Mouse (Mus musculus): ENCODE results near the gene Ppm1e.
"Not testable (repeated sequence)": the region's sequence is repeated elsewhere in the genome, so short reads cannot be mapped to it uniquely, and the experiment has no call there.

The Ppm1e gene

GRCm38 (mm10) chr11:87309329-87310074 lies 49.3 kb downstream of the Ppm1e start:
- no peak for DNase-seq

- no peak for DNase-seq
Measured at GRCm38 (mm10) chr11:87299066-87299465, 59.8 kb downstream of the Ppm1e start.

DNA sequence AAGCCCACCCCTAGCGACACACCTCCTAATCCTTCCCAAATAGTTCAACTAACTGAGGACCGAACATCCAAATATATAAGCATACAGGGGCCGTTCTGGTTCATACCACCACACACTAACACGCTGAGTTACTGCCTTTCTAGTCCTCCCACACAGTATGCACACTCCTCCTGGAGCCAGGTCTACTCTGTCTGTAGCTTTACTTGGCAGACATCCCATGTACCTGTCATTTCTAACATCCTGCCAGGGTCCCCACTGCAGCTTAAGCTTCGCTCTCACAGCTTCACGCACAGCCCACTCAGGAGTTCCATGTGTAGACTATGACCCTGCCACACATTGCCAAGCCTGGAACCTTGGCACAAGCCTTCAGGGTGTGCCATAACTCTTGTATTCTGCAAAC lies 62.4 kb downstream of the Ppm1e start:
- no peak for DNase-seq

DNA sequence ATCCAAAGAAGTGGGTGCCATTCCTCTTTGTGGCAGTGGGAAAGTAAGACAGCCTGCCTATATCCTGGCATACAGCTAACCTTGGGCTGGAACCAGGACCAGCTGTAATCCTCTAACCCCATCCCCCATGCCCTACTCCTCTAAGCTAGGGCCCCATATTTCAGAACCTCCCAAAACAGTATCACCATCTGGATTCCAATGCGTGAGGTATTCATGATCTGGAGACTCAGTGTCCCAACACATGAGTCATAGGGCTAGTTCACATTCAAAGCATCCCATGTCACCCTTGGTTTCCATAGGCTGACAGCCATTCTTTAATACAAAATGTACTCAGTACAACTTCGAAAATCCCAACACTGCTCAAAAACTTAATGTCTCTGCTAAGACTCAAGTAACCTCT lies 63.2 kb downstream of the Ppm1e start:
- no peak for DNase-seq

DNA sequence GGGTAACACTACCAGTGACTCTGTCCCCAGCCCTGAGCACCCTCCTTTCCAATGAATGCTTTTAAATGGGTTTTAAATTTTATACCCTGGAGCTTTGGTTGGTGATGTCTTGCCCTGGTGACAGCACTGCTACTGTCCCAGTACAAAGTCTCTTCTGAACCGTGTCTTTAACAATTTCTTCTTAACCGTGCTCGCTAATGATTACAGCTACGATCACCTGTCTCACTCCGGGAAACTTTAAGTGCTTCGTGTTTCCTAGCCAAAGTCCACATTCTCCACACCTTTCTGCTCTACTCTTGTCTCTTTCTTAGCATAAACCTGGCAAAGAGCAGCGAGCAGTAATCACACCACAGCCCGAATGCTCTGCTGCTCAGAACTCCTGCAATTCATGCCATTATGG lies 69.5 kb downstream of the Ppm1e start:
- no peak for DNase-seq

- DNase-seq, result no peak
Measured at GRCm38 (mm10) chr11:87286194-87286593, 72.6 kb downstream of the Ppm1e start.

GRCm38 (mm10) chr11:87281907-87282475 lies 76.8 kb downstream of the Ppm1e start:
- no peak for DNase-seq

DNA sequence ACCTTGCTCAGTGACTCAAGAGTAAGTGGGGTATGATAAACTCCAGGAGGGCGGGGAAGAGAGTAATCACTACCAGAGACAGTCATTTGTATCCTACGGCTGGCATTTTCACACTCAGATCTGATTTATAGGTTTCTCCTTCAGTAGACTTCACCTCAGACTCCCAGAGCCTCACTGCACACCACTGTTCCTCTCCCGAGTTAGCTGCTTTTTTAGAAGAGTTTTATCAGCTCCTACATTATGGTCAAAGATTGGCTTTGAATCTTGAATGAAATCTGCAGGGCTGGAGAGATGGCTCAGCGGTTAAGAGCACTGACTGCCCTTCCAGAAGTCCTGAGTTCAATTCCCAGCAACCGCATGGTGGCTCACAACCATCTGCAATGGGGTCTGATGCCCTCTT lies 79.4 kb downstream of the Ppm1e start:
- no peak for DNase-seq

DNA sequence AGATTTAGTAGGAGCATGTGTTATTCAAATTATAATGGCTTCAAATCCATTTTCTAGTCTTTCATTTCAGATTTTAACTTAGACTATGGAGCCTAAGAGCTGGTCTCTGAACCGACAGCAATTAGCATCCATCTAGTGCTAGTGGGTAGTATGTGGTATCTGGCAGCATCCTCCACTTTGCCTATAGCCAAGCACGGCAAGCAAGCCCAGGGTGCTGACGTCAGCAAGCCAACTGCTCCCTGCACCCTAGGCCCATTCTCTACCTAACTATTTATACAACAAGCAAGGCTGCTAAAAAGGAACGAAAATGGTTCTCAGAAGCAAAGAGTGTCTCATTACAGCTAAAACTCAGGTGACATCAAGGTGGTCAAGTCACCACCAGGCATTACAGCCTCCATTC lies 80.0 kb downstream of the Ppm1e start:
- no peak for DNase-seq

DNA sequence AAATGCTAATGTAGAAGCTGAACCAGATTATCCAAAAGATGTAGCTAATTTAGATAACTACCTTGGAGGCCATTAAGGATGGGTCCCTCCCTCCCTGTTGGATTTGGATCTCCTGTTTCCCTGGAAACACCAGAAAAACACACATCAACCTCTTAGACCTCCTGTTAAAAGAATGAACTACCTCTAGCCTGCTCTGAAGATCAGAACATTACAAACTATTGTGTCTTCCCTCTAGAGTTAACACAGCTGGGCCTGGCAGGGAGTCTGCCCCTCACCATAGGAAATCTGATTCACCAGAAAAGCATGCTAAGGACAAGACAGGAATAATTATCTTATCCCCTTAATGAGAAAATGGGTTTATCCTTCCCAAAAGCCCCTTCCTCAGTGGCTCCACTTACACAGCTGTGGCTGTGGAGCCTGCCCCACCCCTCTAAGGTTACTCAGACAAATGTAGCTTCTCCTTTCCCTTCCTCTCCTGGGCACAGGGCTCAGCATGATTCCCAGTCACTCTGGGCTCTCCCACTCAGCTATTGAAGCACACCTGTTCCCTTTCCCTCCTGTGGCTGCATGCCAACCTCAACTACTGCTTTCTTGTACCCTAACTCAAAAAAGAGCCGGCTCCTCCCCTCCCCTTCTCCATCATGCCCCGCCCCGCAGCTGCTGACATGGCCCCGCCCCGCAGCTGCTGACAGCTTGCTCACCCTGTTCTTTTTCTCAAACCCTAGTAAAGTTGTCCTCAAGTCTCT lies 82.4 kb downstream of the Ppm1e start:
- DNase-seq, result no peak

GRCm38 (mm10) chr11:87275420-87276048 lies 83.3 kb downstream of the Ppm1e start:
- no peak for DNase-seq

DNA sequence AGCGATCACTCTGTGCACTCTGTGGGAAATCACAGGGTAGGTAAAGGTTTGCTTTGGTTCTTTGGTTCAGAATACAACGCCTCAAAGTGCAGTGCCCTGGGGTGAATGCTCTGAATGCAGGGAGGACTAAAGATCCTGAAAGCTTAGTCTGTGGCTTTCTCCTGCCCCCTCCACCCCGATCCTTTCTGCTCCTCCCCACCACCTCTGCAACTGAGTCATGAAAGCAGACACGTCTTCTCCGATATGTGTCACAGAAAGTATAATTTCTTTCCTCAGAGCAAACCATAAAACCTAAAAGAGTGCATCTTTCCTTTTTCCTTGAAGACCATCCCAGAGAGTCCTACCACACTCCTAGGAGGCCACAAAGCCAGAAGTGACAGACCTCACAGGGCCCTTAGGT lies 86.1 kb downstream of the Ppm1e start:
- no peak for DNase-seq

GRCm38 (mm10) chr11:87271479-87271878 lies 87.3 kb downstream of the Ppm1e start:
- DNase-seq, result no peak

DNA sequence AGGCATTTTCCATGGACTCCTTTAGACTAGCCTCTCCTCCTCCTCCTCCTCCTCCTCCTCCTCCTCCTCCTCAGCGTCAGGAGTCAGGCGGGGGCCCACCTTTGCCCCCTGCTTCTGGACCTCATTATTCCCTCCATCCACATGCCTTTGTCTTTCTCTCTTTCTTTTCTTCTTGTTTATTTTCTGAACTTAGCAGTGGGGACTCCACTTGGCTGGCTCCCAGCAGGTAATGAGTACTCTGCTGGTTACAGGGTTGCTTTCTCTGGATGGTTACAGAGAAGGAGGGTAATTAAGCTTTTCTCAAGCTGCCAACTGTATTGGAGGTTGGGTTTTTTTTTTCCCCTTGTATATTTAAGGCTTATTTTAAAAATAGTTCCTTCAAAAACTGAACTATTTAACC lies 87.9 kb downstream of the Ppm1e start:
- DNase-seq, result no peak

DNA sequence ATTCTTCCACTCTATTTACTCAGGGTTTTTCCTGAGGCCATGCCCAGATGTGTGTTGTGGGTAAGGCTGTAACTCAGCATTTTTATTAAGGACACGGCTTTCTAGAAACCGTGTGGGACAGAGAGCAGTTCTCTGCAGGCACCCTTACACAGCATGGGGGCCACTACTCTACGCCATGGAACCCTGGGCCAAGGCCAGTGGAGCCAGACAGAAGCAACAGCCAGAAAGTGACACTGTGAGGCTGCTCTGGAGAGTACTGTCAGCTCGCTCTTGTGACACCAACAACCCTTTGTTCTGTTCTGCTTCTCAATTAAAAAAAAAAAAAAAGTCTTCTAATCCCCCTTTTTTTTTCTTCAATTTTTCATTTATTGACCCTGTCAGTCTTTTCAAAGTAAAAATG lies 88.4 kb downstream of the Ppm1e start:
- no peak for DNase-seq

GRCm38 (mm10) chr11:87268803-87269202 lies 90.0 kb downstream of the Ppm1e start:
- DNase-seq, result no peak

DNA sequence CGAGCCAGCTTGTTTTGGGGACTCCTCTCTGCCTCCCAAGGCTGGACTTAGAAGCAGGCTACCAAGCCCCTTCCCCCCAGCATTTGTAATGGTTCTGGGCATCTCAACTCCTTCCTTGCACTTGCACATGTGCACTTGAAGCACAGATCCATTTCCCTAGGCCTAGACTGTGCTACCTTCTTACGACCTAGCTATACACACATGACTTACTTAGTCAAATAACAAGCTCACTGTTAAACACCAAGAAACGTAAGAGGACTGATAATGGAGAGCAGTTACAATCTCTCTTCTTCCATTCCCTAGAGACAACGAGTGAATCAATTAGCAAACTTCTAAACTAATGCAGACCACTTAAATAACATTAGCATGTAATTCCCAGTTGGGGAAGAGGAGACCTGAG lies 92.6 kb downstream of the Ppm1e start:
- DNase-seq, result no peak

DNA sequence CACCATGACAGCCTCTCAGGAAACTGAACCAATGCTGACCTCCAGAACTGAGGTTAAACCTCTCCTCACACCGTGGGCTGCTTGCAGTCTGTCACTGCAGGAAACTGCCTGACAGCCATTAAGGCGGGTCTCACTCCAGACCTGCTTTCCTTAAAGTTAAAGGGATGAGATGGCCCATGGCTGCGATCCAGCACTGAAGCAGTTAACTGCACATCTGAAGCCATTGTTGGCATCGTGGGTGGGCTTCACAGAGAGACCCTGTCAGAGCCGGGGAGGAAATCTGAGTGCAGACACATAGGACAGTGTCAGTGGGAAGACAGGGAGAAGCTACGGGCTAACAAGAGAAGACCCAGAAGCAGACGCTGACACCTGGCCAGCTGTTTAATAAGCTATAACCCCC lies 94.9 kb downstream of the Ppm1e start:
- DNase-seq, result no peak

DNA sequence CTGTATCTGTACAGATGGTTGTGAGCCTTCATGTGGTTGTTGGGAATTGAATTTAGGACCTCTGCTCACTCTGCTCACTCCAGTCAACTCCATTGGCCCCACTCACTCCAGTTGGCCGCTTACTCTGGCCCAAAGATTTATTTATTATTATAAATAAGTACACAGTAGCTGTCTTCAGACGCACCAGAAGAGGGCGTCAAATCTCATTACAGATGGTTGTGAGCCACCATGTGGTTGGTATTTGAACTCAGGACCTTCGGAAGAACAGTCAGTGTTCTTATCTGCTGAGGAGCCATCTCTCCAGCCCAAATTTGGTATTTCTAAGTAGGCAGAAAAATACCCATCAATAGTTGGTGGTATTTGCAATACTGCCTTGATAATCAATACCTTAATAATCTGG lies 97.1 kb downstream of the Ppm1e start:
- not testable (repeated sequence) for DNase-seq

DNA sequence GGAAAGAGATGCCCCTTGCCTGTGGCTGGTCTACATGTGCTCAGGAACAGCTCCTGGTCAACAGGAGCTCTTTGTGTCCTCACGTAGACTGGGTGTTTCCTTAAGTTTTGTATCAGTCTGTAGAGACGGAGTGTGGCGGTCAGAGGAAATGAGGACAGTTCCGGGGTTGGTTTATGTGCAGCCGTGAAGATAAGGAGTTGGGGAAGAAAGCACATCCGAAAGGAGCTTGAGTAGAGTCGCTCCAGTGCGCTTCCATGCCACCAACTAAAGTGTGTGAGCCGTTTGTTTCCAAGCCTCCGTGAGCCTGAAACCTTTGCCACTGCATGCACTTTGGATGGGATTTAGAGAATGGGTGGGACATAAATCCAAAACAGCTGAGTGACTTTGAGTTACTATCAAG lies 99.0 kb downstream of the Ppm1e start:
- DNase-seq, result no peak

- DNase-seq, result no peak
Measured at GRCm38 (mm10) chr11:87257282-87257681, 101.5 kb downstream of the Ppm1e start.

- DNase-seq, result no peak
Measured at GRCm38 (mm10) chr11:87254149-87254548, 104.7 kb downstream of the Ppm1e start.

DNA sequence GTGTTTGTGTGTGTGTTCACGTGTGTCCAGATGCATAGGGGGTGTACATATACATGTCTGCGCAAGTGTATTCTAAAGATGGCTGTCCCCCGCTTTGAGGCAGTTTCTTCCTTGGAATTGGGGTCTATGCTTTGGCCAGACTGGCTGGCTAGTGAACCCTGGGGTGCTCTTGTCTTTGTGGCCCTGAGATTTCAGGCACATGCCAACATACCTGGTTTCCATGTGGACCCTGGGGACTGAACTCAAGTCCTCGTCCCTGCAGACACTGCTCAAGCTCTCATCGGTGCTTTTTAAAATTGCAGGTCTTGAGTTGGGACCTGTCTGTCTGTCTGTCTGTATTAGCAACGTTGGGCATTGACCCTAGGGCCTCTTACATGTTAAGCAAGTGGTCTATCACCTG lies 105.5 kb downstream of the Ppm1e start:
- DNase-seq, result no peak

DNA sequence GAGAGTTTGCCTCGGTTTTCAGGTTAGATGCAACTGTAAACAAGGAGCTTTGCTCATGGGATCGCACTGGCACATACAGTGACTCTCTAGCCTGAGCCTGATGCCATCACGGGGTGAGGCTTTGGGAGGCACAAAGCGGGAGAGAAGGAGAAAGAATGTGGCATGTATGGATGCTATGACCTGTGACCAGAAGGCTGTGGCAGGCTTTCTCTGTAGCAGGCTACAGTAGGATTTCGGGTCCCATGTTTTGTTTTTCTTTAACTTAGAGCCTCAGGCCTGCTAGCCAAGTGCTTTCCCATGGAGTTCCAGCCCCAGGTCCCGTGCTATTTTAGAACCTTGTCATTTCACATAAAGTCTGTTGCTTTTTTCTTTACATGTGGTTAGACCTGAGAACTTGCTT lies 108.7 kb downstream of the Ppm1e start:
- no peak for DNase-seq

All from cerebellum, postnatal 36 days (tissue).